Mouse (Mus musculus) c-Kit-negative CD71-positive TER-119-positive erythroid progenitor cells, embryonic 14.5 days (primary cell): Measurements from ENCODE around the gene Gbf1.

ENCODE experiments used
- DNase-seq: peaks from one replicate; pipeline ENCODE4 v3.0.0-alpha.2; 2013; ENCODE audit warnings: low read depth, low spot score

Gbf1 gene

GRCm38 (mm10) chr19:46328081-46329030 is 176.0 kb downstream of the Gbf1 start, which contains the start of gene Fbxl15:
TSS of gene Fbxl15 (plus strand) at chr19:46328184.
- DNase-seq, result peak; percentile 94

- no peak for DNase-seq
These were observed 176.8 kb downstream of the Gbf1 start for GRCm38 (mm10) chr19:46329031-46329641.

GRCm38 (mm10) chr19:46329951-46330350 is 177.6 kb downstream of the Gbf1 start:
- peak; percentile 68 for DNase-seq

- no peak for DNase-seq
These were observed 178.4 kb downstream of the Gbf1 start for GRCm38 (mm10) chr19:46330696-46331095.

GRCm38 (mm10) chr19:46331326-46331725 is 179.0 kb downstream of the Gbf1 start:
- DNase-seq, result no peak

GRCm38 (mm10) chr19:46331936-46332335 is 179.6 kb downstream of the Gbf1 start:
- DNase-seq, result no peak

- no peak for DNase-seq
These were observed 180.5 kb downstream of the Gbf1 start for GRCm38 (mm10) chr19:46332721-46333339.

- DNase-seq, result no peak
These were observed 181.6 kb downstream of the Gbf1 start for GRCm38 (mm10) chr19:46333906-46334305.
